15 mouse cellular contexts compared by ENCODE assay signal in the genomic region with DNA sequence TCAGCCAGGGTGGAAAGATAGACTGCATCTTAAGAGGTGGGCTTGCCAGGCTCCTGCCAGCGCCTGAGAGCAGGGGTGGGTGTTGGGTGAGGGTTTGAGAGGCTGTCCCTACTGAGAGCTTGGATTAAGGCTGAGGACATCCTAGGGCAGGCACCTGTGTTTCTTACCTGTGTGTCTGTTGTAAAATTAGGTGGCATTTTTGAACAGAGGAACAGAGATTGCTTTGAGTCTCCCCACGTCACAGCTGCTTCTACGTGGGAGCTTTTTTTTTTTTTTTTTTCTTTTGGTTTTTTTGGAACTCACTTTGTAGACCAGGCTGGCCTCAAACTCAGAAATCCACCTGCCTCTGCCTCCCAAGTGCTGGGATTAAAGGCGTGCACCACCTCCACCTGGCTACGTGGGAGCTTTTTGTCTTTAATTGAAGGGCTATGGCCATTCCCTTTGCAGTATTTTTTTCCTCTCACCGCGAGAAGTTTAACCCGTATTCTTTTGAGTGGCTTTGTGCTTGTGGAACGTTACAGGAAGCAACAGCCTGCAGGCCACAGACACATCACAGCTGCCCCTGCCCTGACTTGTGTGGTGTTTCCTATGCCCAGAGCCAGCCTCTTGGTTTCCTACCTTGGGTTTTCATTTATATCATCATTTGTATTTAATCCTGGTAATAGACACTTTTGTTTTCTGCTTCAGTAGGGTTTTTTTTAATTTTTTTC. TPM values are rescaled to one million over a fixed set of nuclear protein-coding genes. Genes with fewer than 3 reads are reported as not detected.
DNase-seq lines count a peak whose midpoint lies in the region; ATAC-seq and TF ChIP-seq lines count a peak whose summit lies in the region.
"Had no signal": no experiment of that assay in that cellular context is flagged by ENCODE, and none has a peak within 500 bp of the region (broad histone marks: within the 10 kb centered on the region; RNA-seq: fewer than 3 reads in every experiment).

No protein-coding gene starts in this region.

- intact Hi-C loops in gastrocnemius, adult 2 months (cut with DNase I): loop anchor here (5.0 to 10.0 kb wide), 2 partner anchors 94 to 227 kb away; no protein-coding TSS in a partner anchor

- H3K9me3 ChIP-seq in midbrain, embryonic 15.5 days: no peaks in the 10 kb centered on the region

- no peak overlapping the region for H3K4me2 ChIP-seq in midbrain, embryonic 15.5 days

- ATAC-seq in midbrain, embryonic 15.5 days (replicated peaks): no peak
- ATAC-seq: activated CD4-positive, CD25-positive, alpha-beta regulatory T cell, adult 4 months; intestine, postnatal 0 days had no signal

- H3K36me3 ChIP-seq in midbrain, embryonic 15.5 days (replicated peaks): no peaks in the 10 kb centered on the region

- DNase-seq in gastrocnemius, adult 2 months: peak; percentile 19
- DNase-seq in gastrocnemius, postnatal 10 days: no peak
- no peak for DNase-seq in layer of hippocampus, adult 2 months (ENCODE audit: low spot score in 2 of 2)
- no peak for DNase-seq in layer of hippocampus, adult 18-20 months (ENCODE audit: low spot score in 2 of 2)
- peak; percentile 28 for DNase-seq in thymus, postnatal 14 days
- no peak for DNase-seq in thymus, postnatal 10 days (ENCODE audit: low spot score in 2 of 2)
- DNase-seq in retina, postnatal 1 day: no peak
- DNase-seq: kidney, postnatal 4 days; lung, adult 18-20 months; right cerebral cortex, adult 18-20 months had no signal

- TF ChIP-seq CTCF in gastrocnemius, adult 2 months (IDR thresholded peaks at IDR 0.05): no peak
- TF ChIP-seq CTCF in layer of hippocampus, adult 2 months (conservative IDR thresholded peaks at IDR 0.05): no peak

- peak overlapping the region; percentile 85 for H3K27ac ChIP-seq in gastrocnemius, adult 2 months
- peak overlapping the region; percentile 3; the same call in 1 of the 2 replicates for H3K27ac ChIP-seq in layer of hippocampus, adult 2 months
- H3K27ac ChIP-seq in midbrain, embryonic 15.5 days: no peak overlapping the region

- H3K4me3 ChIP-seq in gastrocnemius, adult 2 months: no peak overlapping the region
- H3K4me3 ChIP-seq in layer of hippocampus, adult 2 months: no peak overlapping the region
- H3K4me3 ChIP-seq in midbrain, embryonic 15.5 days: no peak overlapping the region

- H3K4me1 ChIP-seq in midbrain, embryonic 15.5 days: peaks cover 46% of the 10 kb centered on the region

- 78% methylated on average over 9 of the region's 9 CpGs for WGBS in midbrain, embryonic 15.5 days

- no peaks in the 10 kb centered on the region for H3K27me3 ChIP-seq in midbrain, embryonic 15.5 days (replicated peaks)

- H3K9ac ChIP-seq in midbrain, embryonic 15.5 days: peak overlapping the region; percentile 15; the same call in 1 of the 2 replicates

RNA-seq across cellular contexts. Expression of gene Mta1, which starts 3.3 kb away (rescaled TPM):
- 10 to 100 TPM; 36.2 to 41.5 TPM for total RNA-seq in gastrocnemius, adult 2 months (2021)
- total RNA-seq in gastrocnemius, postnatal 10 days (2021): 10 to 100 TPM; 46.0 to 52.0 TPM
- total RNA-seq in layer of hippocampus, adult 2 months (2021): 10 to 100 TPM; 76.0 to 76.9 TPM
- 10 to 100 TPM; 69.6 to 75.6 TPM for total RNA-seq in layer of hippocampus, adult 18-20 months (2021)
- polyA plus RNA-seq in midbrain, embryonic 15.5 days (2015; fragmentation: Nextera tagmentation; extraction: Ambion mirVana): 17.2 and 18.1 TPM in 2 replicates

RNA-seq across cellular contexts. Expression of gene Tex22, which starts 27.1 kb away (rescaled TPM):
- not detected for total RNA-seq in gastrocnemius, adult 2 months (2021)
- total RNA-seq in gastrocnemius, postnatal 10 days (2021): under 1 TPM in 1 of 2 experiments, not detected in 1; 0.20 TPM
- 1 to 10 TPM in 1 of 2 experiments, under 1 TPM in 1; 0.81 to 2.1 TPM for total RNA-seq in layer of hippocampus, adult 2 months (2021)
- total RNA-seq in layer of hippocampus, adult 18-20 months (2021): under 1 TPM; 0.32 to 0.91 TPM
- 0.40 TPM in 1 of 2 replicates, not detected in the other for polyA plus RNA-seq in midbrain, embryonic 15.5 days (2015; fragmentation: Nextera tagmentation; extraction: Ambion mirVana)
- total RNA-seq: granulocyte monocyte progenitor cell, adult 5-6 weeks had no signal
- polyA plus RNA-seq: cortical plate, adult 2 months; intestine, postnatal 0 days had no signal

RNA-seq across cellular contexts. Expression of gene Crip2, which starts 38.6 kb away (rescaled TPM):
- 10 to 100 TPM; 32.4 to 41.1 TPM for total RNA-seq in gastrocnemius, adult 2 months (2021)
- total RNA-seq in gastrocnemius, postnatal 10 days (2021): 100 to 1,000 TPM in 1 of 2 experiments, 10 to 100 TPM in 1; 94.0 to 102 TPM
- 10 to 100 TPM; 90.3 to 99.5 TPM for total RNA-seq in layer of hippocampus, adult 2 months (2021)
- total RNA-seq in layer of hippocampus, adult 18-20 months (2021): 100 to 1,000 TPM in 1 of 2 experiments, 10 to 100 TPM in 1; 91.2 to 107 TPM
- 370 and 393 TPM in 2 replicates for polyA plus RNA-seq in midbrain, embryonic 15.5 days (2015; fragmentation: Nextera tagmentation; extraction: Ambion mirVana)

RNA-seq across cellular contexts. Expression of gene Crip1, which starts 44.7 kb away (rescaled TPM):
- total RNA-seq in gastrocnemius, adult 2 months (2021): 100 to 1,000 TPM in 1 of 2 experiments, 10 to 100 TPM in 1; 71.2 to 113 TPM
- total RNA-seq in gastrocnemius, postnatal 10 days (2021): 100 to 1,000 TPM; 143 to 189 TPM
- total RNA-seq in layer of hippocampus, adult 2 months (2021): 10 to 100 TPM; 11.9 to 12.9 TPM
- total RNA-seq in layer of hippocampus, adult 18-20 months (2021): 10 to 100 TPM in 1 of 2 experiments, 1 to 10 TPM in 1; 9.5 to 10.3 TPM
- polyA plus RNA-seq in midbrain, embryonic 15.5 days (2015; fragmentation: Nextera tagmentation; extraction: Ambion mirVana): 23.7 and 27.3 TPM in 2 replicates

RNA-seq across cellular contexts. Expression of gene Tedc1, which starts 54.8 kb away (rescaled TPM):
- total RNA-seq in gastrocnemius, adult 2 months (2021): not detected
- 1 to 10 TPM; 2.0 to 2.5 TPM for total RNA-seq in gastrocnemius, postnatal 10 days (2021)
- total RNA-seq in layer of hippocampus, adult 2 months (2021): 1 to 10 TPM; 1.3 to 1.4 TPM
- total RNA-seq in layer of hippocampus, adult 18-20 months (2021): under 1 TPM; 0.91 to 0.97 TPM
- 12.7 and 16.3 TPM in 2 replicates for polyA plus RNA-seq in midbrain, embryonic 15.5 days (2015; fragmentation: Nextera tagmentation; extraction: Ambion mirVana)

Comparison
In these comparisons a context has a peak if more than half of its experiments do, and no peak if none do; other contexts are left out.
1. DNase-seq: peak in gastrocnemius, adult 2 months (single experiment) and thymus, postnatal 14 days (single experiment); none in gastrocnemius, postnatal 10 days (single experiment), layer of hippocampus, adult 2 months (0 of 2), layer of hippocampus, adult 18-20 months (0 of 2), thymus, postnatal 10 days (0 of 2) and retina, postnatal 1 day (single experiment).